Mouse (Mus musculus): ENCODE data around the gene Dnmt3b. TPM values are rescaled to one million over a fixed set of nuclear protein-coding genes. Genes with fewer than 3 reads are reported as not detected.
A peak's percentile ranks its signal among the peaks of the same experiment; 100 is the strongest.
"Not testable (repeated sequence)": the region's sequence is repeated elsewhere in the genome, so short reads cannot be mapped to it uniquely, and the experiment has no call there.

Gene Dnmt3b
- polyA plus RNA-seq, 1 experiment, result 2.0 TPM

GRCm38 (mm10) chr2:153712646-153713091, 63.4 kb downstream of the Dnmt3b start:
- no peak for DNase-seq (ENCODE audit: low spot score)

- DNase-seq (ENCODE audit: low spot score), result peak; percentile 22
These were observed 64.0 kb downstream of the Dnmt3b start for GRCm38 (mm10) chr2:153713227-153713626.

GRCm38 (mm10) chr2:153717861-153718260, 68.6 kb downstream of the Dnmt3b start:
- not testable (repeated sequence) for DNase-seq (ENCODE audit: low spot score)

GRCm38 (mm10) chr2:153723098-153723497, 73.8 kb downstream of the Dnmt3b start:
- no peak for DNase-seq (ENCODE audit: low spot score)

DNA sequence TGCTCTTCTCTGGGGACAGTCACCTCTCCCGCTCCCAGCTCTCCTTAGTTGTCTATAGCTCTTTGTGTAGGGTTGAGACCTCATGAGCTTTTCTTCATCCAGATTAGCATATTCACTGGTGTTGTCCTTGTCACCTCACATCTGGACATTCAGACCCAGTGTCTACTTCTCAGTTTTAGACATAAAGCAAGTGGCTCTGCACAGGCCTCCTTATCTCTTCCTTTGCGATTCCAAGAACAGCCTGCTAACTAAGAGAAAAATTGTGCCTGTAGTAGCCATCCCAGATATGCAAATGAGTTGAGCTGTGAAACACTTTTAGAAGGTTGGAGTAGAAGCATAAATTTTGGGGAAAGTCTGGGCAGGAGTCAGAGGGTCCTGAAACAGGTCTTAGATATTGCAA, 75.2 kb downstream of the Dnmt3b start:
- no peak for DNase-seq (ENCODE audit: low spot score)

DNA sequence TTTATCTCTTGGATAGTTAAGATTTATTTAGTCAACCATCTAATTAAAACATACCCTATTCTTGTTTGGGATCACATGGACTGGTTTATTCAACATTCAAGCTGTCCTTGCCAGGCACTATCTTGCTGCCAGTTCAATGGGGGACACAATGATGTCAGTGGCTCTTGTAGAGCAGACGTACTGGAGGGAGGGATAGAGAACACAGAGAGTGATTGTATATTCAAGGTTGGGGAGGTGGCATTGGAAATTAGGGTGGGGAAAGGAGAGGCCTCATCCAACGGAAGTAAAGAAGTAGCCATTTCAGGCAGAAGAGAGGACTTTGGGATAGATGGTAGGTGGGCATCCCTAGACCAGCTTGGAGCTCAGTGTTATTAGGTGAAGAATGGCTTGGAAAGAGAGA, 75.6 kb downstream of the Dnmt3b start:
- no peak for DNase-seq (ENCODE audit: low spot score)

GRCm38 (mm10) chr2:153725291-153725690, 76.0 kb downstream of the Dnmt3b start:
- no peak for DNase-seq (ENCODE audit: low spot score)

- DNase-seq (ENCODE audit: low spot score), result no peak
These were observed 84.8 kb downstream of the Dnmt3b start for GRCm38 (mm10) chr2:153734033-153734432.

Other genes with a start within 250 kb of the Dnmt3b start
- gene 4930404H24Rik, start 156.7 kb upstream of the Dnmt3b start, polyA plus RNA-seq (2012; rRNA removed), result not detected in 2 replicates
- 11.7 and 15.8 TPM in 2 replicates for gene Nol4l, start 119.5 kb upstream of the Dnmt3b start, polyA plus RNA-seq (2012; rRNA removed)
- gene Commd7, start 16.7 kb upstream of the Dnmt3b start, polyA plus RNA-seq (2012; rRNA removed), result 33.4 TPM in 2 replicates
- not detected in 2 replicates for gene Dnmt3c, start 47.2 kb downstream of the Dnmt3b start, polyA plus RNA-seq (2012; rRNA removed)
- gene Mapre1, start 91.8 kb downstream of the Dnmt3b start, polyA plus RNA-seq (2012; rRNA removed), result 37.1 and 43.2 TPM in 2 replicates
- 0.29 and 0.37 TPM in 2 replicates for gene Efcab8, start 130.5 kb downstream of the Dnmt3b start, polyA plus RNA-seq (2012; rRNA removed)
- not detected in 2 replicates for gene Sun5, start 221.6 kb downstream of the Dnmt3b start, polyA plus RNA-seq (2012; rRNA removed)
- gene Bpifb2, start 225.6 kb downstream of the Dnmt3b start, polyA plus RNA-seq (2012; rRNA removed), result not detected in 2 replicates

Measured in urinary bladder, adult 2 months (tissue).